Mouse (Mus musculus) adrenal gland, adult 8-10 months (tissue): ENCODE measurements around the gene Ntn5. TPM values are rescaled to one million over a fixed set of nuclear protein-coding genes. Genes with fewer than 3 reads are reported as not detected.
"Not testable (repeated sequence)": the region's sequence is repeated elsewhere in the genome, so short reads cannot be mapped to it uniquely, and the experiment has no call there.

Source experiments
- DNase-seq: peaks from one replicate; pipeline ENCODE4 v3.0.0; 2022
- total RNA-seq, 4 experiments: library from RNA; stranded (reverse); gene quantifications; 2 replicates each; pipeline ENCODE4 v1.2.4; 2022

Gene Ntn5
- total RNA-seq, 4 experiments from 2014 or later: 0.21 to 0.68 (median 0.32) TPM; not detected in 1

GRCm38 (mm10) chr7:45660746-45661478, 22.9 kb upstream of the Ntn5 start:
- no peak for DNase-seq

GRCm38 (mm10) chr7:45661702-45662101, 22.1 kb upstream of the Ntn5 start:
- DNase-seq: not testable (repeated sequence)

GRCm38 (mm10) chr7:45665303-45666138, 18.3 kb upstream of the Ntn5 start:
- no peak for DNase-seq

GRCm38 (mm10) chr7:45666161-45666560, 17.7 kb upstream of the Ntn5 start, which contains the start of gene Fut2:
Fut2 (minus strand) TSS chr7:45666394.
- DNase-seq: no peak

GRCm38 (mm10) chr7:45667761-45668160, 16.1 kb upstream of the Ntn5 start:
- DNase-seq: no peak

- no peak for DNase-seq
Measured at GRCm38 (mm10) chr7:45668921-45669320, 14.9 kb upstream of the Ntn5 start.

- no peak for DNase-seq
Measured at GRCm38 (mm10) chr7:45677627-45678295, 6.1 kb upstream of the Ntn5 start.

GRCm38 (mm10) chr7:45678513-45678912, 5.3 kb upstream of the Ntn5 start:
- no peak for DNase-seq

- peak; percentile 71 for DNase-seq
Measured at GRCm38 (mm10) chr7:45679966-45680621, 3.7 kb upstream of the Ntn5 start.

GRCm38 (mm10) chr7:45681046-45681736, 2.6 kb upstream of the Ntn5 start:
- no peak for DNase-seq

GRCm38 (mm10) chr7:45682144-45683126, 1.4 kb upstream of the Ntn5 start:
- peak; percentile 75 for DNase-seq

GRCm38 (mm10) chr7:45685811-45686210, 2.0 kb downstream of the Ntn5 start:
- no peak for DNase-seq

GRCm38 (mm10) chr7:45686841-45687240, 3.0 kb downstream of the Ntn5 start:
- DNase-seq: no peak

GRCm38 (mm10) chr7:45689099-45689498, 5.3 kb downstream of the Ntn5 start:
- DNase-seq: no peak

- no peak for DNase-seq
Measured at GRCm38 (mm10) chr7:45689800-45690199, 6.0 kb downstream of the Ntn5 start.

GRCm38 (mm10) chr7:45692364-45692763, 8.5 kb downstream of the Ntn5 start:
- DNase-seq: no peak

GRCm38 (mm10) chr7:45693921-45694591, 10.2 kb downstream of the Ntn5 start, which contains the start of gene Sec1:
Sec1 (minus strand) TSS chr7:45694402.
- no peak for DNase-seq

- DNase-seq: no peak
Measured at GRCm38 (mm10) chr7:45695098-45695497, 11.3 kb downstream of the Ntn5 start.

- DNase-seq: no peak
Measured at GRCm38 (mm10) chr7:45697894-45698293, 14.1 kb downstream of the Ntn5 start.
